Mouse (Mus musculus): ENCODE data around the gene Gchfr. TPM values are rescaled to one million over a fixed set of nuclear protein-coding genes. Genes with fewer than 3 reads are reported as not detected.

The Gchfr gene
- polyA plus RNA-seq (2015; fragmentation: Nextera tagmentation; extraction: Ambion mirVana), result 9.3 and 14.7 TPM in 2 replicates

GRCm38 (mm10) chr2:119166901-119167865 is at the start of gene Gchfr:
Gene Gchfr, plus strand, starts transcription at chr2:119167773.
- Histone ChIP-seq H3K4me1 (replicated peaks) (peaks cover 26% of the 10 kb centered on the region), H3K27ac (no peak within 1 kb of the TSS), H3K9ac (peak within 1 kb of the TSS; percentile 68), H3K36me3 (peaks cover 4% of the 10 kb centered on the region), H3K4me2 (peak within 1 kb of the TSS; percentile 99), H3K27me3 (peaks cover 63% of the 10 kb centered on the region), H3K4me3 (peak within 1 kb of the TSS; percentile 53), H3K9me3 (no peaks in the 10 kb centered on the region)
- WGBS, result under 1% methylated on average over 59 of the region's 60 CpGs
- peak; percentile 76 for ATAC-seq (ENCODE audit: low FRiP score)

DNA sequence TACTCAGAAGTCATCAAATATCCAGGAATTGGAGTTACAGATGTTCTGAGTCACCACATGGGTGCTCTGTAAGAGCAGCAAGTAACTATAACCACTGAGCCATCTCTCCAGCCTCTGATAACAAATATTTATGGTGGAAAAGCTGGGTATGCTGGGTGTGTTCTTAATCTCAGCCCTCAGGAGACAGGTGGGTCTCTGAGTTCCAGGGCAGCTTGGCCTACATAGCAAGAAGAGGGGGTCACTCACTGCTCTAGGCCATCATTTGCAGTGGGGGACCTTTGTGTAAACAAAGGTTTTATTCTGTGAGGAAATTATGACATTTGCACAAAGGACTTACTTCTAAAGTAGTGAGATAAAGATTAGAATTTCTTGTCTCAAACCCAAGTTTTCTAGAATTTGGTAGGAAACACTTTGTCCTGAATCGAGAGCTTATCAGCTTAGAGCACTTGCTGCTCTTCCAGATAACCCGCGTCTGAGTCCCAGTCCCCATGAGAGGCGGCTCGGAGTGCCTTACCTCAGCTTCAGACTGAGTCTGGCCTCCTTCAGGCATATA is 31.2 kb upstream of the Gchfr start:
- no peak for ATAC-seq (ENCODE audit: low FRiP score)
- Histone ChIP-seq H3K27ac (no peak overlapping the region), H3K4me3 (no peak overlapping the region), H3K9ac (no peak overlapping the region), H3K9me3 (no peaks in the 10 kb centered on the region), H3K4me2 (no peak overlapping the region), H3K27me3 (no peaks in the 10 kb centered on the region), H3K4me1 (replicated peaks) (no peaks in the 10 kb centered on the region), H3K36me3 (peaks cover 74% of the 10 kb centered on the region)
- WGBS, result 91% methylated on average over 5 of the region's 5 CpGs

DNA sequence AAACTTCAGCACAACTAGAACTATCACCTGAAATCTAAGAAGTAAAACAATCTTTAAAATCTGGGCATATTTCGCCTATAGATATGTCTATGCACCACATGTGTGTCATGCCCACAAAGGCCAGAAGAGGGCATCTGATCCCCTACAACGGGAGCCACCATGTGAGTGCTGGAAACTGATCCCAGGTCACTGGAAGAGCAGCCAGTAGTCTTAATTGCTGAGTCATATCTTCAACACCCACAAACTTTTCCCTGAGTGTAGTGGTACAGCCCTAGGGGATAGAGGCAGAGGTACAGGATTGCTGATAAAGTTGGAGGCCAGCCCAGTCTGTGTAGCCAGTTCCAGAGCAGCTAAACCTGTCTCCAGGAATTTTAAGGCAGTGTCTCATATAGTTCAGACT is 22.4 kb upstream of the Gchfr start:
- no peak overlapping the region for H3K27ac ChIP-seq
- H3K4me3 ChIP-seq, result no peak overlapping the region
- 88% methylated on average over 2 of the region's 2 CpGs for WGBS
- no peak for ATAC-seq (ENCODE audit: low FRiP score)
- no peak overlapping the region for H3K4me2 ChIP-seq
- H3K36me3 ChIP-seq, result peaks cover 94% of the 10 kb centered on the region
- H3K9me3 ChIP-seq, result no peaks in the 10 kb centered on the region
- no peaks in the 10 kb centered on the region for H3K27me3 ChIP-seq
- no peaks in the 10 kb centered on the region for H3K4me1 ChIP-seq (replicated peaks)
- no peak overlapping the region for H3K9ac ChIP-seq

GRCm38 (mm10) chr2:119146435-119146834 is 21.1 kb upstream of the Gchfr start:
- Histone ChIP-seq H3K4me2 (no peak overlapping the region), H3K9ac (no peak overlapping the region), H3K4me1 (replicated peaks) (no peaks in the 10 kb centered on the region), H3K9me3 (no peaks in the 10 kb centered on the region), H3K36me3 (peaks cover 95% of the 10 kb centered on the region), H3K27ac (no peak overlapping the region), H3K27me3 (no peaks in the 10 kb centered on the region), H3K4me3 (no peak overlapping the region)
- WGBS, result 87% methylated on average over 6 of the region's 6 CpGs
- ATAC-seq (ENCODE audit: low FRiP score), result no peak

GRCm38 (mm10) chr2:119147160-119147678 is 20.4 kb upstream of the Gchfr start:
- Histone ChIP-seq H3K4me3 (no peak overlapping the region), H3K27me3 (no peaks in the 10 kb centered on the region), H3K27ac (no peak overlapping the region), H3K36me3 (peaks cover 95% of the 10 kb centered on the region), H3K4me1 (replicated peaks) (no peaks in the 10 kb centered on the region), H3K4me2 (no peak overlapping the region), H3K9ac (no peak overlapping the region), H3K9me3 (no peaks in the 10 kb centered on the region)
- ATAC-seq (ENCODE audit: low FRiP score), result no peak
- WGBS, result 84% methylated on average over 22 of the region's 22 CpGs

- WGBS, result 93% methylated on average over 8 of the region's 8 CpGs
- Histone ChIP-seq H3K27me3 (no peaks in the 10 kb centered on the region), H3K4me1 (replicated peaks) (no peaks in the 10 kb centered on the region), H3K4me3 (no peak overlapping the region), H3K9ac (no peak overlapping the region), H3K4me2 (no peak overlapping the region), H3K36me3 (peaks cover 95% of the 10 kb centered on the region), H3K27ac (no peak overlapping the region), H3K9me3 (no peaks in the 10 kb centered on the region)
- no peak for ATAC-seq (ENCODE audit: low FRiP score)
Observed at GRCm38 (mm10) chr2:119147775-119148174, 19.8 kb upstream of the Gchfr start.

DNA sequence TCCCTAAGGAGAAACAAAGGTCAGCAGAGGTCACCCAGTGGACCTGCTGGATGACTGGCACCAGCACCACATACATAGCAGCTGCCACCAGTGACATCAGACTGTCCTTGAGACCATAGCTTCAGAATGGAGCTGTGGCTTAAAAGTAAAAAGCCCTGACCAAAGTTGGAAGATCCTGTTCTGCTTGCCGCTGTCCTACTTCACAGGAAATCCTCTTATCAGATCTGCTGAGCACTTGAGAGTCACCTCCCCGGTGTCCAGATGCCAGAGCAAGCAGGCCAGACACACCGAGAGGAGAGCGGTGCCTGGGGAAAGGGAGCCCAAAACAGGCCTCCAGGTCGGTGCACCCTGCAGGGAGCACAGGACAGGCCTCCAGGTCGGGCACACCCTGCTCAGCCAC is 15.3 kb upstream of the Gchfr start:
- Histone ChIP-seq H3K9ac (no peak overlapping the region), H3K4me1 (replicated peaks) (peaks cover 19% of the 10 kb centered on the region), H3K4me2 (no peak overlapping the region), H3K36me3 (peaks cover 68% of the 10 kb centered on the region), H3K4me3 (no peak overlapping the region), H3K27ac (no peak overlapping the region), H3K9me3 (no peaks in the 10 kb centered on the region), H3K27me3 (no peaks in the 10 kb centered on the region)
- ATAC-seq (ENCODE audit: low FRiP score), result no peak
- 94% methylated on average over 6 of the region's 6 CpGs for WGBS

GRCm38 (mm10) chr2:119154683-119155082 is 12.9 kb upstream of the Gchfr start:
- H3K27ac ChIP-seq, result no peak overlapping the region
- H3K27me3 ChIP-seq, result peaks cover 2% of the 10 kb centered on the region; the same call in 1 of the 2 replicates
- no peak overlapping the region for H3K4me3 ChIP-seq
- peaks cover 44% of the 10 kb centered on the region for H3K36me3 ChIP-seq
- peaks cover 23% of the 10 kb centered on the region for H3K4me1 ChIP-seq (replicated peaks)
- no peak overlapping the region for H3K9ac ChIP-seq
- H3K4me2 ChIP-seq, result no peak overlapping the region
- WGBS, result 88% methylated on average over 2 of the region's 2 CpGs
- no peak for ATAC-seq (ENCODE audit: low FRiP score)
- no peaks in the 10 kb centered on the region for H3K9me3 ChIP-seq

DNA sequence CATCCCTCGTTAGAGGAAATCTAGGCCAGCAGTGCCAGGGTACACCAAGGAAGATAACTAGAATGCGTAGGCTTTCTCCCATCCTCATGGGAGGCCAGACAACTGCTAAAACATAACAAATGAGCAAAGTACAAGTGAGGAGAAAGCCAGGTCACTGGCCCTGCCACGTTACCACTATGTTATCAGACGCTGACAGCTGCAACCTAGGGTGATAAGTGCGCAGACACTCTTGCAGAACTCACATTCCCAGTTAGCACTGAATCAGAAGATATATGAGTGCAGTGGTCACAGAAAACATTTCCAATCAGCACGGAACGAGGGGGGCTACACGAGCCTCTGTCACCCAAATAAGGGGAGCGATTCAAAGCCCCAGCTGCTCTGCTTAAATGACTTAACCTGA is 12.2 kb upstream of the Gchfr start:
- ATAC-seq (ENCODE audit: low FRiP score), result no peak
- H3K9ac ChIP-seq, result peak overlapping the region; percentile 93
- H3K36me3 ChIP-seq, result peaks cover 38% of the 10 kb centered on the region
- peaks cover 2% of the 10 kb centered on the region; the same call in 1 of the 2 replicates for H3K27me3 ChIP-seq
- H3K9me3 ChIP-seq, result no peaks in the 10 kb centered on the region
- peak overlapping the region; percentile 97 for H3K4me2 ChIP-seq
- 85% methylated on average over 9 of the region's 9 CpGs for WGBS
- peak overlapping the region; percentile 99 for H3K4me3 ChIP-seq
- H3K27ac ChIP-seq, result no peak overlapping the region
- peaks cover 23% of the 10 kb centered on the region for H3K4me1 ChIP-seq (replicated peaks)

- Histone ChIP-seq H3K9ac (peak overlapping the region; percentile 93), H3K4me2 (peak overlapping the region; percentile 97), H3K36me3 (peaks cover 30% of the 10 kb centered on the region), H3K27ac (peak overlapping the region; percentile 78), H3K4me3 (peak overlapping the region; percentile 99), H3K27me3 (peaks cover 2% of the 10 kb centered on the region; the same call in 1 of the 2 replicates), H3K9me3 (no peaks in the 10 kb centered on the region), H3K4me1 (replicated peaks) (peaks cover 23% of the 10 kb centered on the region)
- peak; percentile 65 for ATAC-seq (ENCODE audit: low FRiP score)
- 9% methylated on average over 32 of the region's 34 CpGs for WGBS
Observed at GRCm38 (mm10) chr2:119156081-119156680, 11.4 kb upstream of the Gchfr start.

- Histone ChIP-seq H3K36me3 (peaks cover 22% of the 10 kb centered on the region), H3K9me3 (no peaks in the 10 kb centered on the region), H3K9ac (peak within 1 kb of the TSS; percentile 93), H3K4me3 (peak within 1 kb of the TSS; percentile 99), H3K4me1 (replicated peaks) (peaks cover 23% of the 10 kb centered on the region), H3K27ac (peak within 1 kb of the TSS; percentile 78), H3K27me3 (peaks cover 2% of the 10 kb centered on the region; the same call in 1 of the 2 replicates), H3K4me2 (peak within 1 kb of the TSS; percentile 97)
- ATAC-seq (ENCODE audit: low FRiP score), result peak; percentile 93
- WGBS, result under 1% methylated on average over 55 of the region's 57 CpGs
Observed at GRCm38 (mm10) chr2:119156681-119157572, 10.6 kb upstream of the Gchfr start, which contains the start of gene Rmdn3. Gene Rmdn3, minus strand, starts transcription at chr2:119157034.

Data from hindbrain, embryonic 13.5 days (tissue).